Mouse (Mus musculus): ENCODE results near the gene Eif1ad.

GRCm38 (mm10) chr19:5389647-5390046 is 23.1 kb downstream of the Eif1ad start:
- TF ChIP-seq CTCF (IDR thresholded peaks at IDR 0.05; ENCODE audit: low read depth) (no peak), EP300 (IDR thresholded peaks at IDR 0.05; ENCODE audit: low read depth) (no peak; the same call in 1 of the 2 replicates)

All from liver, embryonic 14.5 days (tissue).